Mouse (Mus musculus): Measurements from ENCODE around the gene C5ar1. TPM values are rescaled to one million over a fixed set of nuclear protein-coding genes. Genes with fewer than 3 reads are reported as not detected.
"Not testable (repeated sequence)": the region's sequence is repeated elsewhere in the genome, so short reads cannot be mapped to it uniquely, and the experiment has no call there.

The C5ar1 gene
- polyA plus RNA-seq, 1 experiment from 2014 or later, result 0.76 TPM

DNA sequence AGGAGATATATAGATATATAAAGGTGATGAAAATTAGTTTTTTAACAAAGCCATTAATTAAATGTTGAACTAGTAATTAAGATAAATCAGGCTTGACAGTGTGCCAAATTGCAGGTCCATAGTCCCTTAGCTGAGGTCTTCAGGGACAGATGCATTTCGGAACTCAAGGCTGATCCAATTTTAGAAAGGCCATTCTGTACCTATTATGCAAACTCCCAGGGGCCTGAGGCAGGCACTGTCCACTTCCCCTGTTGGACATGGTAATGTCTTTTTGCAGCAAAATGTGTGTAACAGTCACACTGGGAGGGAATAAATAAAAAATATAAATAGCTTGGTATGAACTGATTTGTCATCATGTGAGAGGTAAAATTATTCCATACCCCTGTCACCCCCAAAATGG is 11.8 kb upstream of the C5ar1 start:
- Histone ChIP-seq H3K9me3 (replicated peaks) (no peaks in the 10 kb centered on the region), H3K36me3 (peaks cover 13% of the 10 kb centered on the region), H3K4me1 (peaks cover 36% of the 10 kb centered on the region), H3K27me3 (ENCODE audit: low read depth, poor library complexity, severe bottlenecking) (no peaks in the 10 kb centered on the region; the same call in 1 of the 2 replicates), H3K27ac (no peak overlapping the region), H3K4me3 (no peak overlapping the region)
- DNase-seq (ENCODE audit: low spot score), result no peak
- WGBS, result 78% methylated on average over 1 of the region's 1 CpGs

DNA sequence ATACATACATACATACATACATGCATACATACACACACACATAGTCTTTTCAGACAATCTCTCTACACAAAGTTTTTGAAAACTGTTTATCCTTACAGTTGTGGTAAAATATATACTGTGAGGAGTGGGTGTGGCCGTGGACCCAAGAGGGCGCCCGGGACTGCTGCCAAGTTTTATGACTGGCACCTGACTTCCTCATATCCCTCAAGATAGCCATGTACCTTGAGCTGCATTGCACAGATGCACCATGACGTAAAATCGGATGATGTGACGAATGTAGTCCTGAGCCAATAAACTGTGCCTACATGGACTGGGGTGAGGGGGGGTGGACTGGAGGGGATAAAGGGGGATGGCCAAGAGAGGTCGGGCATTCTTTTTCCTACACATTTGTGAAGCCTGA is 7.3 kb upstream of the C5ar1 start:
- WGBS, result 89% methylated on average over 7 of the region's 7 CpGs
- H3K27ac ChIP-seq; H3K9me3 ChIP-seq (replicated peaks); H3K36me3 ChIP-seq; DNase-seq (ENCODE audit: low spot score); H3K4me1 ChIP-seq; H3K4me3 ChIP-seq; H3K27me3 ChIP-seq (ENCODE audit: low read depth, poor library complexity, severe bottlenecking): not testable (repeated sequence)

DNA sequence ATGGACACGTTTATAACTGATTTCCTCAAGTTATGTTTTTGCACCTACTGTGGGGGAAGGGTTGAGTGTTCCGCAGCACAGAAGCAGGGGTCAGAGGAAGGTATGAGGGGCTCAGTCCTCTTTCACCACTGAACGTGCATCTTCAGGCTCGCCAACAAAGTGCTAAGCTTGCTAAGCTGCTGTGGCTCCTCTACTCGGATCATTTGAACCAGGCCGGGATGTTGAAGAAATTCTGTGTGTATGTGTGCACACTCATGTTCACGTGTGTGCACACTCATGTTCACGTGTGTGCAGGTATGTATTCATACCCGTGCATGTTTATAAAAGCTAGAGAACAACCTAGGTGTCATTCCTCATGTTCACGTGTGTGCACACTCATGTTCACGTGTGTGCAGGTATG is 6.5 kb upstream of the C5ar1 start:
- no peak for DNase-seq (ENCODE audit: low spot score)
- Histone ChIP-seq H3K9me3 (replicated peaks) (0 out of 2 replicates have a peak, but pooled peaks cover 5% of the 10 kb centered on the region), H3K4me1 (no peaks in the 10 kb centered on the region), H3K4me3 (no peak overlapping the region), H3K27ac (no peak overlapping the region), H3K36me3 (no peaks in the 10 kb centered on the region), H3K27me3 (ENCODE audit: low read depth, poor library complexity, severe bottlenecking) (no peaks in the 10 kb centered on the region)
- WGBS, result 90% methylated on average over 11 of the region's 11 CpGs

DNA sequence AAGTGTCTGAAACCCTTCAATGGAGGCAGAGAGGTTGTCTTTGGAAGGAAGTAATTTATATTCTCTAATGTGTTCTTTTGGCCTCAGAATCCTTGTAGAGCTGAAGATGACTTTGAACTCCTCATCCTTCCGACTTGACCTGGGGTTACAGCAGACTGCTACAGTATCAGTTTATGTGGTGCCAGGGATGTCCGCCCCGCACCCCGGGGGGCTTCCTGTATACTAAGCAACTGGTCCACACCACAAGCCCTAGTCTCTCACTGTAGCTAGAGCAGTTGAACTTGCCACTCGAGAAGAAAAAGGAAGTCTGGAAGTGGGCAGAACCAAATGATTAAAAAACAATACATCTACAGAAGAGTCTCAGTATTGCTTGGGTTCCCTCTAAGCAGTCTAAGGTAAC is 4.5 kb upstream of the C5ar1 start:
- Histone ChIP-seq H3K4me1 (no peaks in the 10 kb centered on the region), H3K36me3 (no peaks in the 10 kb centered on the region), H3K27me3 (ENCODE audit: low read depth, poor library complexity, severe bottlenecking) (no peaks in the 10 kb centered on the region), H3K9me3 (replicated peaks) (0 out of 2 replicates have a peak, but pooled peaks cover 5% of the 10 kb centered on the region), H3K4me3 (no peak overlapping the region), H3K27ac (no peak overlapping the region)
- DNase-seq (ENCODE audit: low spot score), result no peak
- 88% methylated on average over 5 of the region's 5 CpGs for WGBS

DNA sequence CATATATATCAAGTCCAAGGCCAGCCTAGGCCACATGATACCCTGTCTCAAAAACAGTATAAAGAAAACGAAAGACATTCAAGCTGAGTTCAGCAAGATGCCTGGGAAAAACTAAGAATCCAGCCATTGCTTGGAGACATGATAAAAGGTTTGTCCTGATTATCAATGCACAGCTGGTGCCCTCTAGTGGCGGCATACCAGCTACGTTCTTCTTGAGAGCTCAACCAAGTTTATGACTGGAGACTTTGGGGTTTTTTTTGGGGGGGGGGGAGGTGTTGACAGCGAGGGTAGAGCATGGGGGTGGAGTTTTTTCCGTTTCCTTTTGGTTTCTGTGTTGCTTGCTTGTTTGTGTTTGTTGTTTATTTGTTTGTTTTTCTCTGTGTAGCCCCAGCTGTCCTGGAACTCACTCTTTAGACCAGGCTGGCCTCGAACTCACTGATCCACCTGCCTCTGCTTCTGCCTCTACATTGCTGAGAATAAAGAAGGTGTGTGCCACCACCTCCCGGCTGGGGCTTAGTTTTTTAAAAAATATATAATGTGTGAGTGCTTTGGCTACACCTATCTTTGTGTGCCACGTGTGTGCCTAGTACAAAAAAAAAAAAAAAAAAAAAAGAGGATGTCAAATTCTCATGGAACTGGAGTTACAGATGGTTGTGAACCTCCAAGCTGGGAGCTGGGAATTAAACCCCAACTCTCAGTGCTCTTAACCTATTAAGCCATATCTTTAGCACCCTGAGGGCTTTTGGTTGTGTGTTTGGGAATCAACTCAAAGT is 3.9 kb upstream of the C5ar1 start:
- 31% methylated on average over 8 of the region's 8 CpGs for WGBS
- Histone ChIP-seq H3K4me3 (no peak overlapping the region), H3K36me3 (no peaks in the 10 kb centered on the region), H3K9me3 (replicated peaks) (0 out of 2 replicates have a peak, but pooled peaks cover 5% of the 10 kb centered on the region), H3K4me1 (no peaks in the 10 kb centered on the region), H3K27me3 (ENCODE audit: low read depth, poor library complexity, severe bottlenecking) (no peaks in the 10 kb centered on the region), H3K27ac (no peak overlapping the region)
- DNase-seq (ENCODE audit: low spot score), result peak; percentile 72

DNA sequence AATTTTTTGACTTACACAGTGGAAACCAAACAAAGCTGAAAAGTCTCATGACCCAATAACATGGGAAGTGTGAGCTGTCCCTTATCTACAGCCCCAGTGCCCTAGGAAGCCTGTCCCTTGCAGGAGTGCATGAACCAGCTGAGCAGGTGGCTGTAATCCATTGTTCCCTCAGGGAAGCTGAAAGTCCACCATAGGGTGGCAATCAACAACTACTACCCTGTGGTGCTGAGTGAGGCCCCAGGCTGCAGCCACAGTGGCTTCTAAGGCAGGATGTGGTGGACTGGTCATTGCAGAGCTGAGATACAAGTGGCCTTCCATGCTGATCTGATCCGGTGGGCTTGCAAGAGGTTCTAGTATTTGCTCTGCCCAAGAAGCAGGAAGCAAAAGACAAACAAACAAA is 1.8 kb upstream of the C5ar1 start:
- WGBS, result 72% methylated on average over 1 of the region's 1 CpGs
- Histone ChIP-seq H3K36me3 (no peaks in the 10 kb centered on the region), H3K4me3 (no peak overlapping the region), H3K9me3 (replicated peaks) (0 out of 2 replicates have a peak, but pooled peaks cover 5% of the 10 kb centered on the region), H3K27me3 (ENCODE audit: low read depth, poor library complexity, severe bottlenecking) (no peaks in the 10 kb centered on the region), H3K4me1 (no peaks in the 10 kb centered on the region), H3K27ac (no peak overlapping the region)
- no peak for DNase-seq (ENCODE audit: low spot score)

DNA sequence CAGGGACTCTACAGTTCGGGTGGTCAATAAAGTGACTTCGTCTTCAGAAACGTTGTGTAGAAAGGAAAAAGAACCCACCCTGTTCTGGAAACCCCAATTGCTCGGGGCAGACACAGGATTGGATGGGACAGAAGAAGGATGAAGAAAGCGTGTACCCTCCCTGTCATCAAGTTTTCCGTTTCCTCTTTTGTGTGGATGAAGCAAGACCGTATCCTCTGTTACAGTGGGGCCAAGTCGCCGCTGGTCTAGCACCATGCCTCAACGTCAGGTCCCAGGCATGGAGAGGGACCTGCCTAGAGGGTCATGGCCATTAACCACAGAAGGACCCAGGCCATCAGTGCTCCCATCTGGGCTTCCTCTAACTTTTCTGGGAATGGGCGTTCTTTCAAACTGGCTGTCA is 1.5 kb downstream of the C5ar1 start:
- no peaks in the 10 kb centered on the region for H3K27me3 ChIP-seq (ENCODE audit: low read depth, poor library complexity, severe bottlenecking)
- no peak for DNase-seq (ENCODE audit: low spot score)
- no peaks in the 10 kb centered on the region for H3K36me3 ChIP-seq
- WGBS, result 88% methylated on average over 11 of the region's 11 CpGs
- no peaks in the 10 kb centered on the region for H3K4me1 ChIP-seq
- no peak overlapping the region for H3K27ac ChIP-seq
- no peaks in the 10 kb centered on the region for H3K9me3 ChIP-seq (replicated peaks)
- no peak overlapping the region for H3K4me3 ChIP-seq

DNA sequence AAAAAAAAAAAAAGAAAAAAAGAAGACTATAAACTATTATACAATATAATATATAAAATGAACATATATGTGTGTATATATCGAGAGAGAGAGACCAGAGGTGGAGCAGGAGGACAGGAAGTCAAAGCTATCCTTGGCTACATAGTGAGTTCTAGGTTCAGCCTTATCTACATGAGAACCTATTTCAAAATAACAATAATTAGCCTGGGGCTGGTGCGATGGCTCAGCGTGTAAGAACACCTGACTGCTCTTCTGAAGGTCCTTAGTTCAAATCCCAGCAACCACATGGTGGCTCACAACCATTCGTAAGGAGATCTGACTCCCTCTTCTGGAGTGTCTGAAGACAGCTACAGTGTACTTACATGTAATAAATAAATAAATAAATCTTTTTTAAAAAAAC is 3.4 kb downstream of the C5ar1 start:
- H3K27me3 ChIP-seq (ENCODE audit: low read depth, poor library complexity, severe bottlenecking); H3K9me3 ChIP-seq (replicated peaks); H3K4me3 ChIP-seq; DNase-seq (ENCODE audit: low spot score); H3K4me1 ChIP-seq; H3K27ac ChIP-seq; H3K36me3 ChIP-seq: not testable (repeated sequence)
- WGBS, result 87% methylated on average over 4 of the region's 4 CpGs

DNA sequence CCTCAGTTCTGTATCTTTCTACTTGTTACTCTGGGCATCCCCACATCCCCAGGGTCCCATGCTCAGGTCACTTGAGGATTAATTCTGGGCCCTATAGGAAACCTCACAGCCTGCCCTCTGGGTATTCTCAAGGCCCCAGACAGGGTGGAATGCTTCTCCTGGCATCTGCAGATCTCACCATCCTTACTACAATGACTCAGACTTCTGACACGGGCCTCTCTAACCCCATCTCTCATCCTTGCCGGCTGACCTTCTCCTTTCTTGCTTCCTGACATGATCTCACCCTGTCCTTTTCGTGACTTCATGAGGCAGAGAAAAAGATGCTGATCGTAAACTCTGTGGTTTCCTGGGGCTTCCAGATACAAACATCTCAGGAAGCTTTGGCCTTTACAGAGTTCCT is 5.1 kb downstream of the C5ar1 start:
- H3K9me3 ChIP-seq (replicated peaks), result no peaks in the 10 kb centered on the region
- no peaks in the 10 kb centered on the region for H3K36me3 ChIP-seq
- no peaks in the 10 kb centered on the region for H3K4me1 ChIP-seq
- 66% methylated on average over 4 of the region's 4 CpGs for WGBS
- no peak overlapping the region for H3K27ac ChIP-seq
- DNase-seq (ENCODE audit: low spot score), result no peak
- H3K4me3 ChIP-seq, result no peak overlapping the region
- H3K27me3 ChIP-seq (ENCODE audit: low read depth, poor library complexity, severe bottlenecking), result no peaks in the 10 kb centered on the region

DNA sequence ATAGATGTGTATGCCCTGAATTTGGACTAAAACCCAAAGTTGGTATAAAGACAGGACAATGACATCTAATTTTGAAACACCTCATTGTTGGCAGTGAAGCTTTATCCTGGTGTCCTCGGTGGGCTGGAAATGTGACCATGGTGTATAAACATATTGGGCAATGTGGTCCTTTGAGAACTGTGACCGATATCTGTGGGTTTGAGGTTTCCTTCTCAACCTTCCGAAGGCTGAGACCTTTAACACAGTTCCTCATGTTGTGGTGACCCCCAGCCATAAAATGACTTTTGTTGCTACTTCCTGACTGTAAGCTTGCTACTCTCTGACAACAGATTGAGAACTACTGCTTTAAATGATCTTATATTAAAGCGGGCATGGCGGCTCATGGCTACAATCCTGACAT is 8.7 kb downstream of the C5ar1 start:
- DNase-seq (ENCODE audit: low spot score), result no peak
- Histone ChIP-seq H3K27ac (no peak overlapping the region), H3K4me3 (no peak overlapping the region), H3K9me3 (replicated peaks) (no peaks in the 10 kb centered on the region), H3K27me3 (ENCODE audit: low read depth, poor library complexity, severe bottlenecking) (no peaks in the 10 kb centered on the region), H3K4me1 (no peaks in the 10 kb centered on the region), H3K36me3 (no peaks in the 10 kb centered on the region)
- WGBS, result 93% methylated on average over 5 of the region's 5 CpGs

DNA sequence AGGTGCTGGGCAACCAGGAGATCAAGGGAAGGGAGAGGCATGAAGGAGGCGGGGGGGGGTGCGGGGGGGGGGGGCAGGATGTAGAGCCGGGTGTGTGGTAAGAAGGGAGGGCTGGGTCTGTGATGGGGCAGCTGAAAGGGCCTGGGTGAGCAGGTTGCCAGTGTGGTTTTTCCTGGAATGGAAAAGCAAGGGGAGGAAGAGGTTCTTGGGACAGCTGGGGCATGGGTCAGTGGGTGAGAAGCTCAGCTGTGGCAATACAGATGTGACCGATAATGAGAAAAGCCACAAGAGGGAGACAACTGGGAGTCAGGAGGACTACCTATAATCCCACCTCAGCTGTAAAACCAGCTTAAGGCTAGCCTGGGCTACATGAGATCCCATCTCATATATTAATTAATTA is 13.4 kb downstream of the C5ar1 start:
- Histone ChIP-seq H3K27me3 (ENCODE audit: low read depth, poor library complexity, severe bottlenecking) (no peaks in the 10 kb centered on the region), H3K4me1 (no peaks in the 10 kb centered on the region), H3K9me3 (replicated peaks) (no peaks in the 10 kb centered on the region), H3K27ac (no peak overlapping the region), H3K36me3 (no peaks in the 10 kb centered on the region), H3K4me3 (no peak overlapping the region)
- DNase-seq (ENCODE audit: low spot score), result no peak
- 70% methylated on average over 1 of the region's 4 CpGs for WGBS

DNA sequence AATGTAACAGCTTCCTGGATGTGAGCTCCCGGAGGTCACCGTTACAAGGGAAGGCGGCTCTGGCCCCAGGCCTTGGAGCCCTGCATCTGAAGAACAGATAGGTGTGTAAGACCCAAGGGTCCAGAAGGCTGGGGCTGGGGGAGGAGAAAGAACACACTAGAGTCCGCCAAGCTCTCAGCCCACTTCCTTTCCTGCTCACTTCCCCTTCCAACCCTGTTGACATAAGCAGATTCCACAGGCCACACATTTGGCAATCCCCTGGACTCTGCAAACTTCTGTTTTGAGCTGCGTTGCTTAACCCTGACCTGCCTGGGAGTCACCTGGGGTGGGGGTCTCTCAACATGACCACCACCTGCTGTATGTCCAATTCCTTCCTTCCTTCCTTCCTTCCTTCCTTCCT is 15.3 kb downstream of the C5ar1 start, which contains the start of gene C5ar2:
C5ar2 (minus strand) TSS at position 88 of the 400 bp plus-strand sequence.
- H3K4me3 ChIP-seq, result no peak within 1 kb of the TSS
- no peak within 1 kb of the TSS for H3K27ac ChIP-seq
- 83% methylated on average over 5 of the region's 5 CpGs for WGBS
- no peaks in the 10 kb centered on the region for H3K4me1 ChIP-seq
- no peak for DNase-seq (ENCODE audit: low spot score)
- no peaks in the 10 kb centered on the region for H3K27me3 ChIP-seq (ENCODE audit: low read depth, poor library complexity, severe bottlenecking)
- H3K36me3 ChIP-seq, result no peaks in the 10 kb centered on the region
- H3K9me3 ChIP-seq (replicated peaks), result no peaks in the 10 kb centered on the region

DNA sequence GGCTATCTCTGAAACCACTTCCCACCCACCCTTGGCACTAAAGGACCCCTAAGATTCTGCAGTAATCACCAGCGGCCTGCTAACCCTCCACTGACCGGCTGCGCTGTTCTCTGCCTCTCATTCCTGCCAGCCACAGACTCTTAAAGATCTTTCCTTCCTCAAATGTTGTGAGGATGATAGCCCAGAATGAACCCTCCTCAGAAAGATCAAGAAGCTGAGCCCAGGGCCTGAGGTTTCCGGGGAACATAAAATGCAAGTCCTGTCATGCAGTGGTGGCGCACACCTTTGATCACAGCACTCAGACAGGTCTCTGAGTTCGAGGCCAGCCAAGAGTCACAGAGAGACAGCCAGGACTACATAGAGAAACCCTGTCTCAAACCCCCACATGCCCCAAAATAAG is 17.1 kb downstream of the C5ar1 start:
- no peak overlapping the region for H3K27ac ChIP-seq

DNA sequence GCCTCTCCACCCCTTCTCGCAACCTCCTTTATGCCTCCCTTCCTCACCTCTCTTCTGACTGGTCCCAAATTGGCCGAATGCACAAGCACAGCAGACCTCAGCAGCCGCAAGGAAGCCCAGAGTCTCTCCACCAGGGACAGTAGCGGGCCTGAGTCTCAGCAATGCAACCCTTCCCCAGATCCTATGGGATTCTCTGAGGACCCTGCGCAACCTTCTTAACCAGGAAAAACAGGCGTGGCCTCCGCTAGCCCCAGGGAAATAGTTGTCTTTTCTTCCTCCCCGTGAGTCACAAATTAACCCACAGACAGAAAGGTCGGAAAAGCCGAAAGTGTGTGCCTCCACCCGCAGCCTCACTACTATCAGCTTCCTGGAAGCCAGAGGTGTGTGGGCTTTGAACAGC is 17.6 kb downstream of the C5ar1 start:
- H3K9me3 ChIP-seq (replicated peaks), result no peaks in the 10 kb centered on the region
- H3K36me3 ChIP-seq, result no peaks in the 10 kb centered on the region
- DNase-seq (ENCODE audit: low spot score), result no peak
- no peak overlapping the region for H3K27ac ChIP-seq
- no peaks in the 10 kb centered on the region for H3K27me3 ChIP-seq (ENCODE audit: low read depth, poor library complexity, severe bottlenecking)
- 56% methylated on average over 11 of the region's 11 CpGs for WGBS
- no peak overlapping the region for H3K4me3 ChIP-seq
- no peaks in the 10 kb centered on the region for H3K4me1 ChIP-seq

More for the DNA sequence above, 17.1 kb downstream of the C5ar1 start:
- Histone ChIP-seq H3K4me1 (no peaks in the 10 kb centered on the region), H3K4me3 (no peak overlapping the region), H3K27me3 (ENCODE audit: low read depth, poor library complexity, severe bottlenecking) (no peaks in the 10 kb centered on the region), H3K36me3 (no peaks in the 10 kb centered on the region), H3K9me3 (replicated peaks) (no peaks in the 10 kb centered on the region)
- DNase-seq (ENCODE audit: low spot score), result no peak
- 79% methylated on average over 6 of the region's 6 CpGs for WGBS

Data from limb, embryonic 10.5 days (tissue).